Mouse (Mus musculus) megakaryocyte progenitor cell, adult 5-6 weeks (primary cell): ENCODE results near the gene Dusp5. TPM values are rescaled to one million over a fixed set of nuclear protein-coding genes. Genes with fewer than 3 reads are reported as not detected.

Experiments
- ATAC-seq: replicated peaks from 2 replicates; pipeline ENCODE4 v1.8.0; 2016; ENCODE audit warnings: mild to moderate bottlenecking, moderate TSS enrichment, inconsistent platforms; ENCODE audit not compliant: poor library complexity
- total RNA-seq, 2 experiments: library from RNA; stranded (forward) in 1 of 2; stranded (reverse) in 1 of 2; fragments of 157-497, 149-512 nt in 1 of 2; fragments of 200-1000 nt in 1 of 2; gene quantifications; 2 replicates each; pipeline versions ENCODE4 v1.2.3 to v1.2.4; 2015 to 2017

Dusp5 gene
- total RNA-seq, 2 experiments from 2014 or later: 6.0 to 6.8 TPM

DNA sequence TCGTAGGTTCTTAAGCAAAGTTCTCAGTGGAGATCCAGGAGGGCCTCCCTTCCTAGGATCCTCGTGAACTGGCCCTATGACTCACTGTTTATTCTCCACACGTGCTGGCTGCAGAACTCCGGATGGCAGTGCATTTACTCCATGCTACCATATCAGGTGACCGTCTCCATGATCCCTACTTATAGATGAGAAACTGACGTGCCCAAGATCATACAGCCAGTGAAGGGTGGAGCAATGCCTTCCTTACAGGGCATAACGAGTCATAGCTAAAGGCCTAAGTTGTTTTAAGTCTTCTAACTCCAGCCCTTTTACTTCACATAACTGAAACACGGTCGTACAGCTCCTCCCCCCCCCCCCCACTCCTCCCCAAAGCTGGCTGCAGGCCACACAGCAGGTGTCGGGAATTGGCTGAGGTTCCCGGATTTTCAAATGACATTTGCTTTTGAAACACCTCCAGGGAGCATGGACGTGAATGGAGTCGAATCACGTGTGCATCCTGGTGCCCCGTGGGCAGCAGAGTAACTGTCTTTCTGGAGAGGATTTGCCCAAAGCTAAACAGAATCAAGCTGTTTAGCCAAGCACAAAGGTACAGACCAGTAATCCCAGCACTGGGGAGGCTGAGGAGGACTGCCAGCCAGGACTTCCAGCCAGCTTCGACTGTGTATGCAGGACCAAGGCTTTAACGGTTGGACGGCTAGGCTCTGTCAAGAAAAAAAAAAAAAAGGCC is 11.4 kb upstream of the Dusp5 start:
- no peak for ATAC-seq

- peak; percentile 30 for ATAC-seq
These were observed 9.4 kb upstream of the Dusp5 start for GRCm38 (mm10) chr19:53519549-53519948.

GRCm38 (mm10) chr19:53519981-53520380 is 8.9 kb upstream of the Dusp5 start:
- no peak for ATAC-seq

DNA sequence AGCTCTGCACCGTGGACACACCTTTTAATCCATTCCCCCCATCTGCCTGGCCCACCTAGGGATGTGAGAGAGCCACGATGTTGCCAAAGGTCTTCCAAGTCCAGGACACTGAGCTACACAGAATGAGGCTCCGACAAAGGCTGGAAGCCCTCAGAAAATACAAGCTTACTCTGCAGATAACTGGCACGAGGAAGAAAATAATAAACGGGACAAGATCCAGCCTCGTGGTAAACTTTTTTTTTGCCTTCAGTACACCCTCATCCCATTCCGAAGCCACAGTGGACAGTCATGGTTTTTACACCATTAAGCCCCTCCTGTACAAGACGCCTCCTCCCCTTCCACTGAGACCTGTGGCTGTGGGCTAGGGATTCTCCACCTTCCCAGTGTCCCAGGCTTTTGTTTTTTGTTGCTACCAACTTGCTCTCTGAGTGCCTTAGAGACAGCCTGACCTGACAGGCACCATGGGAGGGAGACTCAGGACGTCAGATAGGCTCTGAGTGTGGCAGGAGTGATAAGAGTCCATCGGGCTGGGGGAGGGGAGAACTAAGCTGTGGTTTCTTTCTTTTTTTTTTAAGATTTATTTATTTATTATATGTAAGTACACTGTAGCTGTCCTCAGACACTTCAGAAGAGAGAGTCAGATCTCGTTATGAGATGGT is 7.6 kb upstream of the Dusp5 start:
- peak; percentile 96 for ATAC-seq

DNA sequence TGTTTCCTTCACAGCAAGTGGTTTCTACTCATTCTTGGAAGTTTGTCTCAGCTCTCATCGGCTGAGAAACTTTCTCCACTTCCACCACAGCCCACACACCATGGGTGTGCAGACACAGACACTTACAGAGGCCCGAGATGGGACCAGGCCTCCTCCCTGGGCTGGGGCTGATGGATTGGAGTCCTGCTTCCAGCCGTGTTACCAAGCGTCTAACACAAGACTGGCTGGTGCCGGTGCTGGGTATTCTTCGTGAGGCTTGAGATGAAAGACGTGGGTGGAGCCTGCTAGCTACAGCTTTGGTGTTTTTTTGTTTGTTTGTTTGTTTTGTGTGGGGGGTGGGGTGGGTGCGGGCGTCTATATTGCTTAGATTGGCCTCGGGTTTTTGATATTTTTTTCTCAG is 1.4 kb upstream of the Dusp5 start:
- no peak for ATAC-seq

GRCm38 (mm10) chr19:53528131-53528621 is 733 bp upstream of the Dusp5 start:
- no peak for ATAC-seq

- no peak for ATAC-seq
These were observed 471 bp downstream of the Dusp5 start for GRCm38 (mm10) chr19:53529455-53529704.

DNA sequence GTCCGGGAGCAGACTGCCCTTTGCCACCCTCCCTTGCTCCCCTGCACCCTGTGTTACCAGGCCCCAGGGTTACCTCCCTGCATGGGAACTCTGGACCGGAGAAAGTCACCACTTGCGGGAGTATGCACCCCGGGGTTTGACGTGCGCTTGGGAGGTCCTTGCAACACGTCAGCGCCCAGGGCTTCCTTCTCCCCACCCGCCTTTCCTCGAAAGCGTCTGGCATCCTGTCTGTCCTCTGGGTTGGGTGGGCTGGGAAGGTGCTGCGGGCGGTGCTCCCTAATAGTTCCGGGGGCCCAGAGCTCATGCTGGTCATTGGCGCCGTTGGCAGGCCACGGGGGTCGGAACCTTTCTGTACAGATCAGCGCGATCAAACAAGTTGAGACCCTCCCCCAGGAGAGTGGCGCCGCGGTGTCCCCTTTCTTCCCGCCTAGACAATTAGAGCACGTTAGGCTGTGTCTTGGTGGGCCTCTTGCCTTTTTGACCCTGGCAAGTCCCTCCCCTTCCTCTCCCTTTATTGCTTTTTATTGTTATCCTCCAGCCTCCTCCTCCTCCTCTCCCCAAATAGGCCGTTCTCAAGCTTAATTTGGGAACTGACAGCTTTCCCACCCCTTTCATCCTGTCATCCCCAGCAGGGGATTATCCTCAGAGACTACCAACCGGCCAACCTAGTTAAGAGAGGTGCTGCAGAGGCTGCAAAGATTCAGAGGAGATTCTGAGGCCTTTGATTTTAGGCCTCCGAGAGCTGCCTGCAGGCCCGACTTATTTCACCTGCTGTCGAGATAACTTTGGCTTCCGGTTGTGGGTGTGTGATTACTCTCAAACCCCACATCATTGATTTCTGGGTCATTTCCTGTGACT is 1.0 kb downstream of the Dusp5 start:
- ATAC-seq: peak; percentile 13; the same call in 1 of the 2 replicates

GRCm38 (mm10) chr19:53531416-53531815 is 2.5 kb downstream of the Dusp5 start:
- no peak for ATAC-seq

DNA sequence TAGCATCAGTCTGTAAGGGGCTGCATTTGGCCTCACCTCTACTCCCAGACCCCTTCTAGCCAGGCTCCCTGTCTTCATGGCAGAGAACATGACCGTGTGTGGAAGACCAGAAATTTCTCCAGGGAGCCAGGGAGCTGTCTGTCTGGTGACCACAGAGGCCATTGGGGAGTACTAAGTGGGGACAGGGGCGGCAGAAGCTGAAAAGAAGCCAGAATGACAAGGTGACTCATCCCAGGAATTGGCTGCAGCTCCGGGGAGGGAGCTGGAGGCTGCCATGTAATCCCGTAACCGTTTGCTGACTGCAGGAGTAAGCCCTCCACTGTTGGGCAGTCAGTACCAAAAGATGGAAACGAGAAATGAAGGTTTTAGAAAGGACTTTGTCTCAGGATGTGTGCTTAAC is 3.1 kb downstream of the Dusp5 start:
- no peak for ATAC-seq

- ATAC-seq: no peak
These were observed 3.8 kb downstream of the Dusp5 start for GRCm38 (mm10) chr19:53532676-53533075.

GRCm38 (mm10) chr19:53533236-53533635 is 4.3 kb downstream of the Dusp5 start:
- ATAC-seq: no peak

- ATAC-seq: peak; percentile 27
These were observed 5.1 kb downstream of the Dusp5 start for GRCm38 (mm10) chr19:53533810-53534601.

DNA sequence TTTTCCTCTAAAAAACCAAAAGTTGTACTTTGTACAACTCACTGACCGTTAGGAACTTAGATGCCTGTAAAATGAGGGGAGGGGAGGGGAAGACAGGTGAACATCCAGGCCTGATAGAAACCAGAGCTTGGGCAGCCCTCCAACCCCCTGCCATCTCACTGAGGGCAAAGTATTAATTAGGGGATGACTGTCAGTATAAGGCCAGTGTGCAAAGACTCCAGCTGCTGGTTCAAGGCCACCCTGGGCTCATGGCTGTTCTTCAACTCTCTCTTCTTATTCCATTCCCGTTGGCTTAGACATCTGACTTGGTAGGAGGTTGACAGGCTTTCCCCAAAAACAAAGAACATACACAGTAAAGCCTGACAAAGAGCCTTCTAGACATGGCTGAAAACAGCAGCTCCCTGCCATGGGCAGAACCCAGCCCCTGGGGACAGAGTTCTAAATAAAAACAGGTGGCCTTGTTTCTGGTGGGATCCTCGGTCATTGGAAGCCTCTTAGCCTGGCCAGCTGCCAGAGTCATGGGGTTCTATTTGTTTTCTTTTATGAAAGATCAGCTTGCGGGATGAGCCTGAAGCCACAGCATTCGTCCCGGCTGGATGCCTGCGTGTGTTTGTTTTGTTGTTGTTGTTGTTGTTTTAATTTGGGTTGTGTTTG is 6.0 kb downstream of the Dusp5 start:
- no peak for ATAC-seq

DNA sequence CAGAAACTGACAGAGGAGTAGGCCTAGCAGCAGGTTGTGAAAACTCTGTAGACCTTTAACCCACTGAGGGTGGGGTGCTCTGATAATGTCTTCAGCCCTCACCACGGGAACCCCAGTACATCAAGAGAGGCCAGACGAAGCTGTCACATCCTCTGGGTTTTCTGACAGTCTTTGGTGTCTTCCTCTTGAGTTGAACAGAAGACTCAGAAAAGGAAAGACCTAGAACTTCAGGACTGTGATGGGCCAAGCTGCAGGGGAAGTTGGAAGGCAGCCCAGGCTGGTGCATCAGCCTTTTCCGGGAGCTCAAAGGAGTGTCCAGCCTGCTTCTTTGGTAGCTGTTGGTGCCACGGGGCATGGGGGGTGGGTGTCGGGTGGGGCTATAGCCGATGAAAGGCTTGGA is 6.5 kb downstream of the Dusp5 start:
- ATAC-seq: 0 out of 2 replicates have a peak, but pooled peaks have one; percentile 4

DNA sequence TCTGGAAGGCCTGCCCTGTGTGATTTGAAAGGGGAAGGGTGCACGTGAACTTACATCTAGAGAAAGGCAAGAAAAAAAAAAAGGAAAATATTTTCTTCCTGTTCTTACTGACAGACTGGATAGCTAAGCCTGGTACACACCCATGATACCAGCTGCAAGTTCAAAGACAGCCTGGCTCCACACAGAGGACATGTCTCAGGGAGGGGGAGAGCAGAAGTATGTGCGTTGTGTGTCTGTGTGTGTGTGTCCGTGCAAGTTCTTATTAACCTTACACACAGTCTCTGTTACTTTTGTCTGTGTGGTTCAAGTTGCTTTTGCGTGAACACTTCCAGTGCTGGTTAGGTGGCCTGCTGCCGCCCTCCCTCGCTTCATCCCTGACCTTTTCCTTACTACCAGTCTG is 7.3 kb downstream of the Dusp5 start:
- no peak for ATAC-seq

- 0 out of 2 replicates have a peak, but pooled peaks have one; percentile 3 for ATAC-seq
These were observed 8.1 kb downstream of the Dusp5 start for GRCm38 (mm10) chr19:53536731-53537666.

DNA sequence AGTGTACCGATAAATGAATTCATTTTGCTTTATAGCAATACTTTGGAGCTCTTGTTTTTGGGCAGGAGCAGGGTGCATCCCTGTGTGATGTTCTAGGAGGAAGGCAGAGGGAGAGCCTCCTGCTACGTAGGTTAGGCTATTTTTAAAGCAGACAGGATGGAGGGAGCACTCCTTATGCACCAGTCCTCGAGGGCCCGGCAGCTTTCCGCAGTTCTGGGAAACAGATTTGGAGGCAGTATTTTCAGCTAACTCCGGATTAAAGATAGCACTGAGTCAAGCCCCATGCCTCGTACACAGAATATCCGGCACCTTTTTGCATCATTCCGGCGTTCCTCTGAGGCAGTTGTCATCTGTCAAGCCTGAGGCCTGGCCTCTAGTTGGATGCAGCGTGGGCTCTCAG is 9.1 kb downstream of the Dusp5 start:
- ATAC-seq: no peak

DNA sequence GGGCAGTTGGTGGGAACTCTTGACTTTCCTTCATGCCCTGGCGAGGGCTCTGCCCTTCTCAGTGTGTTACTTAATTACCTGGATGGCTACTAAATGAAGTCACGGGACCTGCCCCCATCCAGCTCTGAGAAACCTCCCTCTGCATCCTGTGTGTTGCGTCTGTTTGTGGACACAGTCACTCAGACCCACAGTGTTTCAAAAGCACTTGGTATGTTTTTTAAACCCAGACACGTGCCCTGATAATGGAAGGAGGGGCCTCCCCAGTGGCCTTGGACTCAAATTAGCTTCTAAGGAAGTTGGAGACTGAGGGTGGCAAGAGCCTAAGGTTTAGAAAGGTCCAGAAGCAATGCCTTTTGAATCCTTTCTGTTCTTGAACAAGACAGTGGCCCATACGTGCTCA is 9.9 kb downstream of the Dusp5 start:
- ATAC-seq: peak; percentile 63
